Mouse (Mus musculus) stomach, embryonic 15.5 days (tissue): ENCODE measurements around the gene Car9. TPM values are rescaled to one million over a fixed set of nuclear protein-coding genes. Genes with fewer than 3 reads are reported as not detected.

Source experiments
- ATAC-seq: fragments of 200-750 bp; cut with Nextera tagmentation; 2 replicates; pipeline ENCODE4 v1.8.0; 2017; ENCODE audit warnings: low read depth, moderate number of reproducible peaks, moderate TSS enrichment; ENCODE audit not compliant: insufficient read depth, low FRiP score
- H3K27ac ChIP-seq: fragments of 300-500 bp; sonication (generic); 2 replicates; pipeline ENCODE4 v1.5.1; 2015; ENCODE audit warnings: mild to moderate bottlenecking, inconsistent platforms
- H3K27me3 ChIP-seq: fragments of 300-500 bp; sonication (generic); replicated peaks from 2 replicates; pipeline ENCODE4 v1.6.1; 2015; ENCODE audit warnings: inconsistent platforms
- H3K36me3 ChIP-seq: fragments of 300-500 bp; sonication (generic); 2 replicates; pipeline ENCODE4 v1.6.1; 2015; ENCODE audit warnings: inconsistent platforms
- H3K4me1 ChIP-seq: fragments of 300-500 bp; sonication (generic); 2 replicates; pipeline ENCODE4 v1.6.1; 2015; ENCODE audit warnings: inconsistent platforms
- H3K4me2 ChIP-seq: fragments of 300-500 bp; sonication (generic); 2 replicates; pipeline ENCODE4 v1.6.1; 2015; ENCODE audit warnings: mild to moderate bottlenecking, inconsistent platforms
- H3K4me3 ChIP-seq: fragments of 300-500 bp; sonication (generic); replicated peaks from 2 replicates; pipeline ENCODE4 v1.5.1; 2015; ENCODE audit warnings: inconsistent platforms
- H3K9ac ChIP-seq: fragments of 300-500 bp; sonication (generic); 2 replicates; pipeline ENCODE4 v1.6.1; 2015; ENCODE audit warnings: inconsistent platforms
- H3K9me3 ChIP-seq: fragments of 300-500 bp; sonication (generic); 2 replicates; pipeline ENCODE4 v1.6.1; 2016; ENCODE audit warnings: inconsistent platforms
- WGBS: fragments of 180-500 bp; shearing (Covaris S2); methylation state at CpG from one replicate; pipeline ENCODE4 v1.1.7; 2015; 5-methylcytosine and 5-hydroxymethylcytosine counted together
- polyA plus RNA-seq: library from polyadenylated mRNA; unstranded; fragments of >200 nt; fragmentation: Nextera tagmentation; extraction: Ambion mirVana; gene quantifications from 2 replicates; pipeline ENCODE4 v1.2.1, GENCODE M21; 2015

The Car9 gene
- polyA plus RNA-seq, 1 experiment from 2014 or later = 30.9 TPM

- no peak overlapping the region for H3K9ac ChIP-seq
- no peaks in the 10 kb centered on the region for H3K36me3 ChIP-seq
- H3K4me3 ChIP-seq = no peak overlapping the region
- no peaks in the 10 kb centered on the region for H3K9me3 ChIP-seq
- no peak for ATAC-seq
- WGBS = 72% methylated on average over 19 of the region's 19 CpGs
- no peak overlapping the region for H3K27ac ChIP-seq
- H3K27me3 ChIP-seq = no peaks in the 10 kb centered on the region
- peaks cover 18% of the 10 kb centered on the region for H3K4me1 ChIP-seq
- H3K4me2 ChIP-seq = no peak overlapping the region
Observed at GRCm38 (mm10) chr4:43511675-43512454, 5.1 kb downstream of the Car9 start.

DNA sequence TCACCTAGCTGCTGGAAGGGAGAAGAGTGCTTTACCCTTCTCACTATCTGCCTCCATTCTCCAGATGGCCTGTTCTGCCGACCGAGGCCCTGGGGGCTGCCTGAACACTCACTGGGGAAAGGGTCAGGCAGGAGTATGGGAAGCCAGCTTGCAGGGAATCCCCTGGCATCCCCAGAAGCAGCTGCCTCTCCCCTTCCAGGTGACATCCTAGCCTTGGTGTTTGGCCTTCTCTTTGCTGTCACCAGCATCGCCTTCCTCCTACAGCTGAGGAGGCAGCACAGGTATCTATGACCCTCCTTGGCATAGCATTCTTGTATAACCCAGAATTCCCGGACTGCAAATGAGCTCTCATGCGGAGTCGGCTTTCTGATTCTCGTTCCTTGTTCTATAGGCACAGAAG lies 5.9 kb downstream of the Car9 start:
- Histone ChIP-seq H3K4me1 (peaks cover 15% of the 10 kb centered on the region), H3K27me3 (no peaks in the 10 kb centered on the region), H3K27ac (no peak overlapping the region), H3K9ac (no peak overlapping the region), H3K9me3 (no peaks in the 10 kb centered on the region), H3K36me3 (no peaks in the 10 kb centered on the region), H3K4me3 (no peak overlapping the region), H3K4me2 (no peak overlapping the region)
- no peak for ATAC-seq
- 65% methylated on average over 7 of the region's 7 CpGs for WGBS

- H3K27me3 ChIP-seq = no peaks in the 10 kb centered on the region
- WGBS = 86% methylated on average over 4 of the region's 4 CpGs
- no peak for ATAC-seq
- no peak overlapping the region for H3K4me2 ChIP-seq
- no peak overlapping the region for H3K27ac ChIP-seq
- H3K4me3 ChIP-seq = no peak overlapping the region
- H3K36me3 ChIP-seq = no peaks in the 10 kb centered on the region
- peaks cover 10% of the 10 kb centered on the region for H3K4me1 ChIP-seq
- H3K9ac ChIP-seq = no peak overlapping the region
- no peaks in the 10 kb centered on the region for H3K9me3 ChIP-seq
Observed at GRCm38 (mm10) chr4:43513300-43513699, 6.5 kb downstream of the Car9 start.

GRCm38 (mm10) chr4:43513791-43514190 lies 7.0 kb downstream of the Car9 start:
- H3K9me3 ChIP-seq = no peaks in the 10 kb centered on the region
- H3K27me3 ChIP-seq = no peaks in the 10 kb centered on the region
- no peak overlapping the region for H3K9ac ChIP-seq
- no peak overlapping the region for H3K27ac ChIP-seq
- no peak overlapping the region for H3K4me2 ChIP-seq
- peaks cover 7% of the 10 kb centered on the region for H3K4me1 ChIP-seq
- 70% methylated on average over 4 of the region's 4 CpGs for WGBS
- ATAC-seq = no peak
- no peaks in the 10 kb centered on the region for H3K36me3 ChIP-seq
- H3K4me3 ChIP-seq = no peak overlapping the region

GRCm38 (mm10) chr4:43515764-43516708 lies 9.3 kb downstream of the Car9 start:
- H3K4me3 ChIP-seq = no peak overlapping the region
- peaks cover 6% of the 10 kb centered on the region for H3K4me1 ChIP-seq
- no peak overlapping the region for H3K27ac ChIP-seq
- H3K36me3 ChIP-seq = no peaks in the 10 kb centered on the region
- no peaks in the 10 kb centered on the region for H3K27me3 ChIP-seq
- H3K4me2 ChIP-seq = no peak overlapping the region
- no peak overlapping the region for H3K9ac ChIP-seq
- ATAC-seq = no peak
- no peaks in the 10 kb centered on the region for H3K9me3 ChIP-seq
- 66% methylated on average over 11 of the region's 11 CpGs for WGBS

- WGBS = 28% methylated on average over 10 of the region's 10 CpGs
Observed at GRCm38 (mm10) chr4:43519551-43519950, 12.8 kb downstream of the Car9 start.

DNA sequence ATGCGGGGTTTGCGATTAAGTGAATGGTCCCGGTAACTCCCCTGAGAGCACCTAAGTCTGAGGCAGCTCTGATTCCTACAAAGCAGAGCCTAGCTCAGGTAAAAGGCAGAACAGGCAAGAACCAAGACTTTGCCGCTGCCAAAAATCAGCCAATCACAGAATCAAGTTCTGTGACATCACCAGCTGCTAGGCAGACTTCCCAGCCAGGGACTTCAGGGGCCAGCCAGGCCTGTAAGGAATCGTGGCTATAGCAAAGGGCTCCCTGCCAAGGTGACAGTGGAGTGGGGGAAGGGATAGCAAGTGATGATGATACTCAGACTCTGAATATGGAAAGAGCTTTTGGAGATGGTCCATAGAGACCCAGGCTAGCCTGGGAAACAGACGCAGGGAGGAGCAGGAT lies 13.2 kb downstream of the Car9 start:
- Histone ChIP-seq H3K4me1 (peaks cover 27% of the 10 kb centered on the region), H3K4me2 (peak overlapping the region; percentile 82), H3K4me3 (peak overlapping the region; percentile 46), H3K27me3 (no peaks in the 10 kb centered on the region), H3K9me3 (no peaks in the 10 kb centered on the region), H3K36me3 (no peaks in the 10 kb centered on the region), H3K27ac (no peak overlapping the region; the same call in 1 of the 2 replicates), H3K9ac (no peak overlapping the region)
- 14% methylated on average over 6 of the region's 6 CpGs for WGBS
- ATAC-seq = no peak

More at GRCm38 (mm10) chr4:43519551-43519950, 12.8 kb downstream of the Car9 start:
- H3K4me3 ChIP-seq = peak overlapping the region; percentile 46
- no peak overlapping the region for H3K9ac ChIP-seq
- ATAC-seq = no peak
- no peaks in the 10 kb centered on the region for H3K9me3 ChIP-seq
- no peaks in the 10 kb centered on the region for H3K36me3 ChIP-seq
- no peak overlapping the region for H3K27ac ChIP-seq
- peak overlapping the region; percentile 82 for H3K4me2 ChIP-seq
- no peaks in the 10 kb centered on the region for H3K27me3 ChIP-seq
- peaks cover 27% of the 10 kb centered on the region for H3K4me1 ChIP-seq

- H3K4me2 ChIP-seq = no peak overlapping the region
- ATAC-seq = no peak
Observed at GRCm38 (mm10) chr4:43527880-43528279, 21.1 kb downstream of the Car9 start.

GRCm38 (mm10) chr4:43528487-43528886 lies 21.7 kb downstream of the Car9 start:
- H3K27me3 ChIP-seq = no peaks in the 10 kb centered on the region
- H3K4me3 ChIP-seq = no peak overlapping the region
- WGBS = 85% methylated on average over 9 of the region's 9 CpGs
- no peak overlapping the region for H3K9ac ChIP-seq
- no peak for ATAC-seq
- peaks cover 23% of the 10 kb centered on the region for H3K36me3 ChIP-seq
- peaks cover 6% of the 10 kb centered on the region; the same call in 1 of the 2 replicates for H3K4me1 ChIP-seq
- H3K27ac ChIP-seq = no peak overlapping the region
- no peak overlapping the region for H3K4me2 ChIP-seq
- H3K9me3 ChIP-seq = no peaks in the 10 kb centered on the region

More at GRCm38 (mm10) chr4:43527880-43528279, 21.1 kb downstream of the Car9 start:
- Histone ChIP-seq H3K9me3 (no peaks in the 10 kb centered on the region), H3K27me3 (no peaks in the 10 kb centered on the region), H3K9ac (no peak overlapping the region), H3K4me3 (no peak overlapping the region), H3K4me1 (peaks cover 10% of the 10 kb centered on the region; the same call in 1 of the 2 replicates), H3K27ac (no peak overlapping the region), H3K36me3 (peaks cover 17% of the 10 kb centered on the region)
- 66% methylated on average over 5 of the region's 5 CpGs for WGBS

- no peak overlapping the region; the same call in 1 of the 2 replicates for H3K27ac ChIP-seq
- WGBS = 42% methylated on average over 8 of the region's 8 CpGs
- no peaks in the 10 kb centered on the region for H3K9me3 ChIP-seq
- no peak overlapping the region for H3K4me3 ChIP-seq
- H3K4me1 ChIP-seq = no peaks in the 10 kb centered on the region
- no peak overlapping the region for H3K9ac ChIP-seq
- ATAC-seq = no peak
- peaks cover 36% of the 10 kb centered on the region for H3K36me3 ChIP-seq
- H3K27me3 ChIP-seq = no peaks in the 10 kb centered on the region
- no peak overlapping the region; the same call in 1 of the 2 replicates for H3K4me2 ChIP-seq
Observed at GRCm38 (mm10) chr4:43530081-43530501, 23.3 kb downstream of the Car9 start.

DNA sequence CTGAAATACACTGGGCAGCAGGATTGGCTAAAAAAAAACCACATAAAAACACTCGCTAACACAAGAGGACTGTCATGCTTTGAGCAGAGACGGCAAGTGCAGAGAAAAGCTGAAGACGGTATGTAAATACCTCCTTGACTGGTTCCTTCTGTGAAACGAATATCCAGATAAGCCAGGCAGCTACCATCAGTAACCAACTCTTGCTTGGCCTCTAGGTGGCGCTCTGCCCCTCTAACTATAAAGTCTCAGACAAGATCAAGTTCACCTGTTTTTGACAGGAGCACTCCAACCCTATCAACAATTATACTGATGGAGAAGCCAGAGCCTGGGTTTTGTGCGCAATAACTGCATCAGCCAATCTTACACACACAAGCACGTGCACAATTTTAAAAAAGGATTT lies 23.8 kb downstream of the Car9 start:
- H3K9me3 ChIP-seq = no peaks in the 10 kb centered on the region
- no peak overlapping the region for H3K27ac ChIP-seq
- H3K27me3 ChIP-seq = no peaks in the 10 kb centered on the region
- no peak for ATAC-seq
- no peak overlapping the region for H3K4me2 ChIP-seq
- no peak overlapping the region for H3K9ac ChIP-seq
- peaks cover 41% of the 10 kb centered on the region for H3K36me3 ChIP-seq
- WGBS = 13% methylated on average over 7 of the region's 7 CpGs
- H3K4me3 ChIP-seq = no peak overlapping the region
- H3K4me1 ChIP-seq = no peaks in the 10 kb centered on the region

DNA sequence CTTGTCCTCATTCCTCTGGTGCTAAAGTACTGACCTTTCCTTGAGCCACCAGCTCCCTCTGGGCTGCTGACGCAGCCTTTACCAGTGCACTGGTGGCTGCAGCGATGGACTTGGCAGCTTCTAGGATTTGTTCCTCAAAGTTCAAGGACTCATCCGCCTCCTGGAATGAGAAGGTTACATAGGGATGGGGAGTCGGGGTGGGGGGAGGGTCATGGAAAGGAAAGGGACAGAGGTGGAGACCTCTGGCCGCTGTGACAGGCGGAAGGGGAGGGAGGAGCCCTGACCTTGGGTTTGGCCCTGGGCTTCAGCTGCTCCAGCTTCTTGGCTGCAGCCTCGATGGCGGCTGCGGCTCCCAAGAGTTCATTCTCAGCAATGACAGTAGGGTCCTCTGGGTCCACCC lies 26.5 kb downstream of the Car9 start:
- Histone ChIP-seq H3K27ac (no peak overlapping the region), H3K4me1 (no peaks in the 10 kb centered on the region), H3K27me3 (no peaks in the 10 kb centered on the region), H3K9me3 (no peaks in the 10 kb centered on the region), H3K4me2 (no peak overlapping the region), H3K36me3 (peaks cover 65% of the 10 kb centered on the region), H3K4me3 (no peak overlapping the region), H3K9ac (no peak overlapping the region)
- ATAC-seq = no peak
- WGBS = 84% methylated on average over 9 of the region's 9 CpGs
